Mouse (Mus musculus): Measurements from ENCODE around the gene Caskin2.

GRCm38 (mm10) chr11:115766356-115766943 is 47.0 kb downstream of the Caskin2 start:
- no peak for TF ChIP-seq CTCF (IDR thresholded peaks at IDR 0.05; ENCODE audit: insufficient read depth, low read depth, low read length)
- no peak for TF ChIP-seq POLR2A (IDR thresholded peaks at IDR 0.05; ENCODE audit: insufficient read depth, low read depth, low read length)

Measured in olfactory bulb, adult 2 months (tissue).